Mouse (Mus musculus): ENCODE measurements at regions not wholly inside any gene's neighbourhood (a gene's known extent, or its start where the extent isn't known, plus 50 kb on each side); places are given as distances from the start of the nearest gene placed in this dataset.

GRCm38 (mm10) chr2:92825395-92825794 lies 89.5 kb upstream of the Syt13 start:
- no peak for TF ChIP-seq POLR2A (IDR thresholded peaks at IDR 0.05; ENCODE audit: borderline replicate concordance, extremely low read depth, low read depth, low read length)
- no peak for TF ChIP-seq CTCF (IDR thresholded peaks at IDR 0.05; ENCODE audit: insufficient read depth, low read length)

Data from lung, adult 2 months (tissue).